Mouse (Mus musculus): Measurements from ENCODE around the gene Tmem144.
"Not testable (repeated sequence)": the region's sequence is repeated elsewhere in the genome, so short reads cannot be mapped to it uniquely, and the experiment has no call there.

Tmem144 gene

DNA sequence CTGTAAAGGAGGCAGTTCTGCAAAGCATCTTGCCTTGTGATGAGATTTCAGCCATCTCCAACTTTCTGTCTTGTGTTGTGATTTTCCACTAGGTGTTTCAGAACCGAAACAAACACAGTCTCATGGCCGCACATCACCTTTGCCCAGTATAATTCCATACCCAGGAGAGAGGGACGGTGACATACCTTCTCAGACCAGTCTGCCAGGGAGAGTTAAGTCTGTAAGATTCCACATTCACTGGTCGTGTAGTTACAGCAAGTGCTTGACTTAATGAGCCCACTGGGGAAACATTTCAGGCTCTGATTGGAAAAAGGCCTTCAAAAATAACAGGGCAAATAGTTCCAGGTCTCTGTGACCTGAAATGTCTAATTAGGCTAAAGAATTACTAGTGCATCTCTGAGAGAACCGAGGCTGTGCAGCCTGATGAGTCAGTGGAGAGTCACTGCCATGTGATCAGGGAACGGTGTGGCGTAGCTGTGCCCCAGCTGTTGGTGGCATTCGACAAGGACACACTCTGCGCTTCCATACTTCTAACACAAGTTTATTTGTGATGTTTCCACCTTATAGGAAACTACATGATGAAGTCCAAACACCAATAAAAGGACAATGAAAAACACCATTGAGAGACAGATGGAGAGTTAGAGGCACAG is 43.9 kb downstream of the Tmem144 start:
- DNase-seq (ENCODE audit: low spot score): no peak

DNA sequence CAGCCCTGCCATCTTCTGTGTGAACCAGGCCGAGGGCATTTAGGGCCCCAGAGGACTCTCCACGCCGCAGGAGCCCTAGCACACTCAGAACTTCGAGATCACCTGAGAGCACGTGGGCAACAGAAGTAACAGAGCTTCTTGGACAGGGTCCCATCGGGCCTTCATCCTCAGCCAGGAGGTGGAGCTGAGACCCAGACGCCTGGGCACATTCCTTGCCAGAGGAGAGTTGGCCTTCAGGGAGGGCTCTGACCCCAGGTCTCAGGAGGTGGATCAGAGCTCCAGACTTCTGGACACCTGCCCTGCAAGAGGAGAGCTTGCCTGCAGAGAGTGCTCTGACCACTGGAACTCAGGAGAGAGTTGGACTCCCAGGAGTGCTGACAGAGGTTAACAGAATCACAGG is 51.8 kb downstream of the Tmem144 start:
- not testable (repeated sequence) for DNase-seq (ENCODE audit: low spot score)

DNA sequence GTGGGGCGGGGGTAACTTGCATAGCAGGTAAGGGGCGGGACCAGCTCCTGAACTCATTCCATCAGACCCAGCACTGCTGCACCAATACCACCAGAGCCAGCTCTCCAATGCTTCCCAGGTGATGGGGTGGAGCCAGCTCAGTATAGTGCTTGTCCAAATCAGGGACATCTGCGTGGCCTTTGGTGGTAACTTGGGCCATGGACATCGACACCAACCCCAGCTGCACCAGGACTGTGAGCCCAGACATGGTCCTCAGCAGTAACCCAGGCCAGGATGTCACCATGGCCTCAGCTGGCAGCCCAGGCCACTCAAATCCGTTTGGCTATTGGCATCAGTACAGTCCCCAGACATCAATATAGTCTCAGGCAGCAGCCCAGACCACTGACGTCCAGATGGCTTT is 60.3 kb downstream of the Tmem144 start:
- no peak for DNase-seq (ENCODE audit: low spot score)

DNA sequence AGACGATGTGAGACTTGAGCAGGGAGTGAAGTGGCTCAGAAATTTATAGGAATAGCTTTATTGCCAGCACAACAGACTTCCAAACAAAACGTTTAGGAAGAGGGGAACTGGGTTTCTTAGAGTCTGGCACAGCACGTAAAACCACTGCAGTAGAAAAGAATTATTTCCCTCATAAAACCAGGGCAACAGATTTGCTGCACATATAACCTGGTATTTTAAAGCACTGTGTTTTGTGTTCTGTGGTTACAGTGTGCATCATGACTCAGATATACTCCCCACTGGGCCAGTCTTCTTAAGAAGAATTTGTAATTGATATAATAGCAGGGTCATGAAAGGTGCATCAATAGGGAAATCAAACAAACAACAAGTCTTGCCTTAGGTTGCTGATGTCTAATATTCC is 62.2 kb downstream of the Tmem144 start:
- no peak for DNase-seq (ENCODE audit: low spot score)

DNA sequence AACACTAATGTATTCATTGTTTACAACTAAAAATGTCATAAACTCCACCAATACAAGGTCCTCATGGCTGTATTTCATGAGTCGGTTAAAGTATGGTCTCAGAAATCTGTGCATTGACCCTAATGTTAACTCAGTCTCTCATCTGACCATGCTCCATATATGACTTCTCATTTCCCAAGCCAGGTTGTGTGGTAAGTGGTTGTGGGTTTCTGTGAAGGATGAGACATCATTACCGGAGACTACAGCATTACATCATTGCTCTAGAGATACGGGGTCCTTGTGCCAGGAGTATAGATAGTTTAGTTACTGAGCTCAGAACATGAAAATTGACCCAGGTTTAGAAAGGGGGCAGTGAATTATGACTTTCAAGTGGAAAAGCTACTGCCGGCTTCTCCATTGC is 63.0 kb downstream of the Tmem144 start:
- DNase-seq (ENCODE audit: low spot score): no peak

DNA sequence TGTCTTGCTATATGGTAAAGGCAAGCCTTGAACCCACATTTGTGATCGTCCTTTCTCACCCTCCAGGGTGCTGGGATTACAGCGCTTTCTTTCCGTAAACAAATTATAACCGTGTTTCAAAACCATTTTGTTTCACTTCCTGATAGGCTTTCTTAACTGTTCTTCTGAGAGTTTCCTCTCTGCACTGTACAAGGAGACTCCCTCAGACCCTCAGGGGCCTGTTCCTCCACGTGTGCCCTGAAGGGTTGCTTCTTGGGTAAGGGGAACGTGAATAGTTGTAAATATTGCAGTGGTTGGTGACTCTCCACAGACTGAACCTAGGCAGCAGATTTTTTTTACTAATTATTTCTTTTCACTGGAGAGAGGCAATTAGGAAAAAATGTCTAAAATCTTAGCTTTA is 63.6 kb downstream of the Tmem144 start:
- no peak for DNase-seq (ENCODE audit: low spot score)

DNA sequence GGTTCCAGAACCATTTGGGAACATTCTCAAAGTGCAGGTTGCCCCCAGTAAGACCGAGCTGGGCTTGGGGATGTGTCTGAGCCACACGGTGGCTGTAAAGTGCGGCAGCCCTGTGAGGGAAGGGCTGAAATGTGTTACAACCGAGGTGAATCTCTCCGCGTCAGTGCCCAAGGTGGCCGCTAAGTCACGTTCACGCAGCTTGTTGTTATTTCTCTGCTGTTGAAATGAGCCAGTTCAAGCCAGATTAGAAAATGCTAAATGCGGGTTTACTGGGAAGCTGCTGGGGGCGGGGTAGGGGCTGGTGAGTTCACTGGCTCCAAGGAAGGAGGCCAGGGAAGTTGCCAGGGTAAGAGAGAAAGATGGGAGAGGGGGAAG is 68.2 kb downstream of the Tmem144 start:
- no peak for DNase-seq (ENCODE audit: low spot score)

DNA sequence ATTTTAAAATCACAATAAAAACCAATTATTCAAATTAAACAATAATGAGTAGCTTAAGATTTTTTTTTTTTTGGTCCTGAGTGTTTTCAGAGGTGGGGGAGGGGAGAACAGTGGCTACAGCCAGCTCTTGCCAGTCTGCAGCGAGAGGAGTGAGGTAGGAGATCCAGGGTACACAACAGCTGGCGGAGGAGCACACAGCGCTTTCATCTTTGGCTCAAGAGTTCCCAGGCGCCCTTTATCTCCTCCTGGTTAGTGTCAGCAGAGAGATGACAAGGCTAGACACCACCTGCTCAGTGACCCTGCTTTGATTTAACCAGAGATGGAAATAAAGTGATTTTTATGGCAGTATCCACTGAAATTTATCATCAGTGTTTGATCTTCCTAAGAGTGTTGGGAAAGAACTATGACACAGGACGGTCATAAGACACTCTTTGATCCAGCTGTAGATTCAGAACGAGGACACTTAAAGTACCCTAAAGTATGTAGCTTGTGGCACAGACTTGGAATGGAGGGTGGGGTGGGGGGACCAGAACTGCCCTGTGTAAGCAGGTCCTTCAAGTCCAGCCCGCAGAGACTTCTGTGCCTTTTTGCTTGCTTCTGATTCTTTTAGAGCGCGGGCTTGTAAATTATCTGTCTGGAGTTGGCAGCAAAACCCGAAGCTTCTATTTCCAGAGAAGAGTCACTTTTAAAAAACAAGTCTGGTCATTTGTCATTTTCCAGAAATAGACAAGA is 68.8 kb downstream of the Tmem144 start:
- no peak for DNase-seq (ENCODE audit: low spot score)

DNA sequence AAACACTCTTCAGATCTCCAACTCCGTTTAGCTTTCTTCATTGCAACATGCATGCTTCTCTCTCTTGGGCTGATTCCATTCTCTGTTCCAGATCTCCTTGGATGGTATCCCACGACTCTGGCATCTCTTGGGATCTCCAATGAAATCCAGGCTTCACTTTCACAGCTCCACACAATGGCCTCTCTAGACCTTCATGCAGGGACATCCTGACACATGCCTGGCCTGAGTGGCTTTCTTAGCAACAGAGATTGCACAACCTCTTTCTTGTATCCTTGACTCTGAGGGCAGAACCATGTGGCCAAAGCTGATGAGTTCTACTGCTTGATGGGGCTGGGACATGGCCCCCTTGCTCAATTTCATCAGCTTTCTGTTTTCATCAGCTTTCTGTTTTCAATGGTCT is 79.9 kb downstream of the Tmem144 start:
- DNase-seq (ENCODE audit: low spot score): no peak
